Mouse (Mus musculus) erythroblast, embryonic 14.5 days (primary cell): ENCODE results near the gene Tcl1b1.

Experiments
- GATA1 ChIP-seq: IDR thresholded peaks from 2 replicates; pipeline ENCODE4 v1.6.1; 2012; ENCODE audit warnings: low read length, inconsistent platforms, mixed read lengths
- TAL1 ChIP-seq: IDR thresholded peaks from 3 replicates; pipeline ENCODE4 v1.6.1; 2012; ENCODE audit warnings: low read length, inconsistent platforms, mixed read lengths

GRCm38 (mm10) chr12:105209231-105209630, 49.7 kb downstream of the Tcl1b1 start:
- TF ChIP-seq GATA1 (no peak), TAL1 (no peak)
